Mouse (Mus musculus): Measurements from ENCODE around the gene Ubr4.

Gene Ubr4

GRCm38 (mm10) chr4:139432966-139433765 is 80.8 kb downstream of the Ubr4 start:
- DNase-seq (ENCODE audit: low spot score): no peak

- DNase-seq (ENCODE audit: low spot score): no peak
Observed at GRCm38 (mm10) chr4:139441244-139441643, 88.8 kb downstream of the Ubr4 start.

GRCm38 (mm10) chr4:139441806-139442205 is 89.4 kb downstream of the Ubr4 start:
- no peak for DNase-seq (ENCODE audit: low spot score)

GRCm38 (mm10) chr4:139442391-139443355 is 90.3 kb downstream of the Ubr4 start:
- DNase-seq (ENCODE audit: low spot score): no peak

GRCm38 (mm10) chr4:139444315-139444714 is 91.9 kb downstream of the Ubr4 start:
- DNase-seq (ENCODE audit: low spot score): no peak

GRCm38 (mm10) chr4:139446176-139446575 is 93.8 kb downstream of the Ubr4 start:
- no peak for DNase-seq (ENCODE audit: low spot score)

- DNase-seq (ENCODE audit: low spot score): no peak
Observed at GRCm38 (mm10) chr4:139446731-139447675, 94.6 kb downstream of the Ubr4 start.

GRCm38 (mm10) chr4:139452944-139453700 is 100.7 kb downstream of the Ubr4 start:
- no peak for DNase-seq (ENCODE audit: low spot score)

- no peak for DNase-seq (ENCODE audit: low spot score)
Observed at GRCm38 (mm10) chr4:139454339-139454738, 101.9 kb downstream of the Ubr4 start.

GRCm38 (mm10) chr4:139459970-139460369 is 107.6 kb downstream of the Ubr4 start:
- no peak for DNase-seq (ENCODE audit: low spot score)

GRCm38 (mm10) chr4:139464163-139464562 is 111.8 kb downstream of the Ubr4 start:
- DNase-seq (ENCODE audit: low spot score): no peak

- no peak for DNase-seq (ENCODE audit: low spot score)
Observed at GRCm38 (mm10) chr4:139466541-139466940, 114.1 kb downstream of the Ubr4 start.

GRCm38 (mm10) chr4:139470198-139470597 is 117.8 kb downstream of the Ubr4 start:
- peak; percentile 63 for DNase-seq (ENCODE audit: low spot score)

- no peak for DNase-seq (ENCODE audit: low spot score)
Observed at GRCm38 (mm10) chr4:139476663-139477625, 124.5 kb downstream of the Ubr4 start.

GRCm38 (mm10) chr4:139477983-139478382 is 125.6 kb downstream of the Ubr4 start:
- no peak for DNase-seq (ENCODE audit: low spot score)

GRCm38 (mm10) chr4:139479176-139479575 is 126.8 kb downstream of the Ubr4 start:
- DNase-seq (ENCODE audit: low spot score): no peak

GRCm38 (mm10) chr4:139481400-139481799 is 129.0 kb downstream of the Ubr4 start:
- DNase-seq (ENCODE audit: low spot score): no peak

GRCm38 (mm10) chr4:139483461-139484105 is 131.2 kb downstream of the Ubr4 start:
- DNase-seq (ENCODE audit: low spot score): peak; percentile 58

GRCm38 (mm10) chr4:139484496-139484895 is 132.1 kb downstream of the Ubr4 start:
- DNase-seq (ENCODE audit: low spot score): no peak
